Mouse (Mus musculus): ENCODE measurements around the gene Msh2. TPM values are rescaled to one million over a fixed set of nuclear protein-coding genes. Genes with fewer than 3 reads are reported as not detected.

The Msh2 gene
- polyA plus RNA-seq (2014; fragmentation: Nextera tagmentation; extraction: Ambion mirVana) = 55.1 and 56.0 TPM in 2 replicates

GRCm38 (mm10) chr17:87671890-87672660 is at the start of gene Msh2:
Gene Msh2 (plus strand): TSS chr17:87672330.
- H3K27ac ChIP-seq (ENCODE audit: low read depth) = peak within 1 kb of the TSS; percentile 86
- peak within 1 kb of the TSS; percentile 96 for H3K4me3 ChIP-seq (ENCODE audit: low read depth, low read length)
- peak; percentile 16; the same call in 1 of the 2 replicates for TF ChIP-seq CTCF (IDR thresholded peaks at IDR 0.05; ENCODE audit: low read depth)
- ATAC-seq (ENCODE audit: insufficient read depth) (peak; percentile 100), DNase-seq (peak; percentile 100)
- no peaks in the 10 kb centered on the region for H3K9me3 ChIP-seq (ENCODE audit: low read depth, low read length)
- peak within 1 kb of the TSS; percentile 89 for H3K4me2 ChIP-seq
- under 1% methylated on average over 44 of the region's 44 CpGs for WGBS
- H3K27me3 ChIP-seq (ENCODE audit: insufficient read depth, low read length) = no peaks in the 10 kb centered on the region
- H3K9ac ChIP-seq = peak within 1 kb of the TSS; percentile 81
- H3K4me1 ChIP-seq (ENCODE audit: insufficient read depth) = peaks cover 8% of the 10 kb centered on the region
- H3K36me3 ChIP-seq (ENCODE audit: insufficient read depth) = no peaks in the 10 kb centered on the region

- Histone ChIP-seq H3K27me3 (ENCODE audit: insufficient read depth, low read length) (no peaks in the 10 kb centered on the region), H3K27ac (ENCODE audit: low read depth) (no peak overlapping the region), H3K9ac (no peak overlapping the region), H3K4me2 (no peak overlapping the region), H3K4me3 (ENCODE audit: low read depth, low read length) (no peak overlapping the region), H3K36me3 (ENCODE audit: insufficient read depth) (no peaks in the 10 kb centered on the region), H3K9me3 (ENCODE audit: low read depth, low read length) (no peaks in the 10 kb centered on the region), H3K4me1 (ENCODE audit: insufficient read depth) (no peaks in the 10 kb centered on the region)
- no peak for TF ChIP-seq CTCF (IDR thresholded peaks at IDR 0.05; ENCODE audit: low read depth)
- ATAC-seq (ENCODE audit: insufficient read depth) = no peak
- no peak for DNase-seq
- WGBS = 51% methylated on average over 3 of the region's 3 CpGs
Measured at GRCm38 (mm10) chr17:87625510-87626086, 46.5 kb upstream of the Msh2 start.

GRCm38 (mm10) chr17:87628144-87628543 is 44.0 kb upstream of the Msh2 start:
- Histone ChIP-seq H3K36me3 (ENCODE audit: insufficient read depth) (no peaks in the 10 kb centered on the region), H3K4me1 (ENCODE audit: insufficient read depth) (no peaks in the 10 kb centered on the region), H3K9ac (no peak overlapping the region), H3K4me2 (no peak overlapping the region), H3K4me3 (ENCODE audit: low read depth, low read length) (no peak overlapping the region), H3K27me3 (ENCODE audit: insufficient read depth, low read length) (no peaks in the 10 kb centered on the region), H3K9me3 (ENCODE audit: low read depth, low read length) (no peaks in the 10 kb centered on the region), H3K27ac (ENCODE audit: low read depth) (no peak overlapping the region)
- TF ChIP-seq CTCF (IDR thresholded peaks at IDR 0.05; ENCODE audit: low read depth) = no peak
- DNase-seq (no peak), ATAC-seq (ENCODE audit: insufficient read depth) (no peak)
- WGBS = 83% methylated on average over 5 of the region's 5 CpGs

GRCm38 (mm10) chr17:87628706-87629105 is 43.4 kb upstream of the Msh2 start:
- no peaks in the 10 kb centered on the region for H3K27me3 ChIP-seq (ENCODE audit: insufficient read depth, low read length)
- no peak for TF ChIP-seq CTCF (IDR thresholded peaks at IDR 0.05; ENCODE audit: low read depth)
- H3K27ac ChIP-seq (ENCODE audit: low read depth) = no peak overlapping the region
- DNase-seq (no peak), ATAC-seq (ENCODE audit: insufficient read depth) (no peak)
- H3K9me3 ChIP-seq (ENCODE audit: low read depth, low read length) = no peaks in the 10 kb centered on the region
- WGBS = 65% methylated on average over 7 of the region's 7 CpGs
- H3K4me1 ChIP-seq (ENCODE audit: insufficient read depth) = no peaks in the 10 kb centered on the region
- no peaks in the 10 kb centered on the region for H3K36me3 ChIP-seq (ENCODE audit: insufficient read depth)
- no peak overlapping the region for H3K4me2 ChIP-seq
- no peak overlapping the region for H3K9ac ChIP-seq
- no peak overlapping the region for H3K4me3 ChIP-seq (ENCODE audit: low read depth, low read length)

- WGBS = 1% methylated on average over 20 of the region's 22 CpGs
- DNase-seq (peak; percentile 63), ATAC-seq (ENCODE audit: insufficient read depth) (peak; percentile 47; the same call in 1 of the 2 replicates)
Measured at GRCm38 (mm10) chr17:87637056-87637389, 35.1 kb upstream of the Msh2 start.

GRCm38 (mm10) chr17:87639242-87639641 is 32.9 kb upstream of the Msh2 start:
- peak overlapping the region; percentile 73; the same call in 1 of the 2 replicates for H3K4me2 ChIP-seq

More at GRCm38 (mm10) chr17:87637056-87637389, 35.1 kb upstream of the Msh2 start:
- H3K27ac ChIP-seq (ENCODE audit: low read depth) = peak overlapping the region; percentile 88
- no peaks in the 10 kb centered on the region for H3K9me3 ChIP-seq (ENCODE audit: low read depth, low read length)
- H3K9ac ChIP-seq = peak overlapping the region; percentile 72
- peak overlapping the region; percentile 59 for H3K4me3 ChIP-seq (ENCODE audit: low read depth, low read length)
- peak overlapping the region; percentile 73 for H3K4me2 ChIP-seq
- H3K36me3 ChIP-seq (ENCODE audit: insufficient read depth) = 0 out of 2 replicates have a peak, but pooled peaks cover 9% of the 10 kb centered on the region
- peaks cover 34% of the 10 kb centered on the region for H3K27me3 ChIP-seq (ENCODE audit: insufficient read depth, low read length)
- no peaks in the 10 kb centered on the region for H3K4me1 ChIP-seq (ENCODE audit: insufficient read depth)
- no peak for TF ChIP-seq CTCF (IDR thresholded peaks at IDR 0.05; ENCODE audit: low read depth)

GRCm38 (mm10) chr17:87640272-87640671 is 31.9 kb upstream of the Msh2 start:
- Histone ChIP-seq H3K4me1 (ENCODE audit: insufficient read depth) (no peaks in the 10 kb centered on the region), H3K4me3 (ENCODE audit: low read depth, low read length) (no peak overlapping the region), H3K27ac (ENCODE audit: low read depth) (no peak overlapping the region), H3K9me3 (ENCODE audit: low read depth, low read length) (no peaks in the 10 kb centered on the region), H3K27me3 (ENCODE audit: insufficient read depth, low read length) (peaks cover 31% of the 10 kb centered on the region), H3K36me3 (ENCODE audit: insufficient read depth) (0 out of 2 replicates have a peak, but pooled peaks cover 9% of the 10 kb centered on the region), H3K9ac (no peak overlapping the region), H3K4me2 (no peak overlapping the region)
- DNase-seq = no peak
- ATAC-seq (ENCODE audit: insufficient read depth) = no peak
- 90% methylated on average over 27 of the region's 27 CpGs for WGBS
- TF ChIP-seq CTCF (IDR thresholded peaks at IDR 0.05; ENCODE audit: low read depth) = no peak

More at GRCm38 (mm10) chr17:87639242-87639641, 32.9 kb upstream of the Msh2 start:
- ATAC-seq (ENCODE audit: insufficient read depth) = no peak
- H3K27ac ChIP-seq (ENCODE audit: low read depth) = no peak overlapping the region
- H3K4me1 ChIP-seq (ENCODE audit: insufficient read depth) = no peaks in the 10 kb centered on the region
- H3K9me3 ChIP-seq (ENCODE audit: low read depth, low read length) = no peaks in the 10 kb centered on the region
- no peak for TF ChIP-seq CTCF (IDR thresholded peaks at IDR 0.05; ENCODE audit: low read depth)
- H3K36me3 ChIP-seq (ENCODE audit: insufficient read depth) = 0 out of 2 replicates have a peak, but pooled peaks cover 9% of the 10 kb centered on the region
- peaks cover 34% of the 10 kb centered on the region for H3K27me3 ChIP-seq (ENCODE audit: insufficient read depth, low read length)
- H3K9ac ChIP-seq = no peak overlapping the region
- no peak for DNase-seq
- 58% methylated on average over 5 of the region's 5 CpGs for WGBS
- no peak overlapping the region for H3K4me3 ChIP-seq (ENCODE audit: low read depth, low read length)
